Mouse (Mus musculus) layer of hippocampus, adult 6 months (tissue): ENCODE results near the gene Prol1. TPM values are rescaled to one million over a fixed set of nuclear protein-coding genes. Genes with fewer than 3 reads are reported as not detected.

ENCODE experiments used
- long read RNA-seq, 2 experiments: library from polyadenylated mRNA; unstranded; transcript quantifications; one replicate each; pipeline ENCODE4 v2.0.0; 2019 to 2020
- polyA plus RNA-seq: library from polyadenylated mRNA; unstranded; fragments of <200 nt; fragmentation: Nextera tagmentation; gene quantifications from 2 replicates; pipeline ENCODE4 v1.2.3, GENCODE M21; 2021

The Prol1 gene
- polyA plus RNA-seq, result not detected in 2 replicates
- long read RNA-seq, experiment 1, result 0 reads
- long read RNA-seq, experiment 2, result 0 reads

GRCm38 (mm10) chr5:88317012-88317411 is at the start of gene Prol1:
Gene Prol1, plus strand, starts transcription at chr5:88317312.

GRCm38 (mm10) chr5:88268619-88269018 is 48.5 kb upstream of the Prol1 start, which contains the start of gene Gm7714:
Gene Gm7714, plus strand, starts transcription at chr5:88268919.

DNA sequence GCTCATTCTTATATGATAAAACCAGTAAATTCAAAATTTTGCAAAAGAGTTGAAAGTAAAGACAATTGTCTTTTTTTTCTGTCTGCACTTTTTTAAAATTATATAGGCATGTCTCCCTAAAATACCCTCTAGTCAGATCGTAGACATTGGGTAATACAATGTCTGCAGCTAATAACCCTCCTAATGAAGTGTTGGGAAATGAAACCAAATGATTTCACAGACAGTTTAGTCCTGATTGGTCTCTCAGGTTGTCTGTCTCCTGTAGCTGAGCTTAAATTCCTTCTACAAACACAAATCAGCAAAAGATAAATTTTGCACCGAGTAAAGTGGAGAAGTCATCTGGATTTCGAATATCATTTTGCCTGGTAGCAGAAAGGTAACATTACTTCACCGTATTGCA is 58.7 kb downstream of the Prol1 start, which contains the start of gene Amtn:
TSS of gene Amtn (plus strand) at position 301 of the 400 bp plus-strand sequence.

Other genes with a start within 250 kb of the Prol1 start
- not detected in 2 replicates for gene Smr2, start 230.8 kb upstream of the Prol1 start, polyA plus RNA-seq
- not detected in 2 replicates for gene Gm11116, start 205.8 kb upstream of the Prol1 start, polyA plus RNA-seq
- gene Gm11115, start 163.2 kb upstream of the Prol1 start, polyA plus RNA-seq, result not detected in 2 replicates
- not detected in 2 replicates for gene Gm7714, start 48.4 kb upstream of the Prol1 start, polyA plus RNA-seq
- gene Amtn, start 58.8 kb downstream of the Prol1 start, polyA plus RNA-seq, result not detected in 2 replicates
- gene Ambn, start 138.7 kb downstream of the Prol1 start, polyA plus RNA-seq, result not detected in 2 replicates
- not detected in 2 replicates for gene Enam, start 170.7 kb downstream of the Prol1 start, polyA plus RNA-seq
- 0.14 and 0.16 TPM in 2 replicates for gene Jchain, start 210.6 kb downstream of the Prol1 start, polyA plus RNA-seq
- gene Utp3, start 237.2 kb downstream of the Prol1 start, polyA plus RNA-seq, result 34.4 and 37.1 TPM in 2 replicates
- gene Rufy3, start 247.7 kb downstream of the Prol1 start, polyA plus RNA-seq, result 58.8 and 59.6 TPM in 2 replicates